Mouse (Mus musculus): ENCODE measurements around the gene Syt12. TPM values are rescaled to one million over a fixed set of nuclear protein-coding genes. Genes with fewer than 3 reads are reported as not detected.
A peak's percentile ranks its signal among the peaks of the same experiment; 100 is the strongest.

Syt12 gene
- polyA plus RNA-seq, 1 experiment, result 41.8 TPM

DNA sequence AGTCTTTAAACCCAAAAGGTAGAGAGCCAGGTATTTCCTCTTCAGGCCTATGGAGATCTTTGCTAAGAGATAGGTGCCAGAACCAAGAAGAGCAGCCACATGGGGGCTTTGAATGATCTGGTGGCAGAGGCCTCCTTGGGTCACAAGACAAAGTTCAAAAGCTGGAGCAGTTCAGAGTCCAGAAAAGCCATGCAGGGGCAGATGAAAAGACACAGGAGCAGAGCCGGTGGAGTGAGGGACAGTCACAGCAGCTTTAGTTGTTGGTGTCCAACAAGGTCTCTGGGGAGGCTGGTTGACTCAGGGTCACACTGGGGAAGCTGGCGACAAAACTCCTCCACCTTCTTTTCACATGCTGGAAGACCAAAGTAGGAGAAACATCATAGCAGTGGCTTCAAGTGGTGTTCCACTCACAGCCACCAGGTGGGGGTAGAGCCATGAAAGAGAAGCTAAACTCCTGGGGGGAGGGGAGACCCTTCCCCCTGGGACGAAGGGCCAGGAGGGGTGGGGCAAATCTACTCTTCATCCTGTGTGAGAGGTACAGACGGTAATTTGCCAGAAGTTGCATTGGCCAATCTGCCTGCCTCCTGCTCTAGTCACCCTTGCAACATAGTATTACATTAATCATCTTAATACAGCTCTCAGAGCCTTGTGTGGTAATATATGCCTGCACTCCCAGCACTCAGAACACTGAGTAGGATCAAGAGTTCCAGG, 20.2 kb upstream of the Syt12 start:
- peak overlapping the region; percentile 98 for H3K27ac ChIP-seq (ENCODE audit: insufficient read depth, low read depth, low read length)
- peak; percentile 88; the same call in 1 of the 2 replicates for TF ChIP-seq CTCF (IDR thresholded peaks at IDR 0.05; ENCODE audit: extremely low read depth, insufficient read length, insufficient replicate concordance, low read depth, low read length)
- 0 out of 2 replicates have a peak, but pooled peaks have one; percentile 0 for TF ChIP-seq POLR2A (IDR thresholded peaks at IDR 0.05; ENCODE audit: low read depth, low read length)
- peaks cover 36% of the 10 kb centered on the region for H3K4me1 ChIP-seq (ENCODE audit: control insufficient read depth, insufficient read depth, insufficient read length, low read length)
- no peaks in the 10 kb centered on the region for H3K36me3 ChIP-seq (ENCODE audit: control insufficient read depth, insufficient read depth, low read length)
- H3K4me3 ChIP-seq (ENCODE audit: low read depth, low read length), result peak overlapping the region; percentile 71
- H3K27me3 ChIP-seq (ENCODE audit: control insufficient read depth, insufficient read depth, low read length), result no peaks in the 10 kb centered on the region
- WGBS, result 4% methylated on average over 4 of the region's 4 CpGs

DNA sequence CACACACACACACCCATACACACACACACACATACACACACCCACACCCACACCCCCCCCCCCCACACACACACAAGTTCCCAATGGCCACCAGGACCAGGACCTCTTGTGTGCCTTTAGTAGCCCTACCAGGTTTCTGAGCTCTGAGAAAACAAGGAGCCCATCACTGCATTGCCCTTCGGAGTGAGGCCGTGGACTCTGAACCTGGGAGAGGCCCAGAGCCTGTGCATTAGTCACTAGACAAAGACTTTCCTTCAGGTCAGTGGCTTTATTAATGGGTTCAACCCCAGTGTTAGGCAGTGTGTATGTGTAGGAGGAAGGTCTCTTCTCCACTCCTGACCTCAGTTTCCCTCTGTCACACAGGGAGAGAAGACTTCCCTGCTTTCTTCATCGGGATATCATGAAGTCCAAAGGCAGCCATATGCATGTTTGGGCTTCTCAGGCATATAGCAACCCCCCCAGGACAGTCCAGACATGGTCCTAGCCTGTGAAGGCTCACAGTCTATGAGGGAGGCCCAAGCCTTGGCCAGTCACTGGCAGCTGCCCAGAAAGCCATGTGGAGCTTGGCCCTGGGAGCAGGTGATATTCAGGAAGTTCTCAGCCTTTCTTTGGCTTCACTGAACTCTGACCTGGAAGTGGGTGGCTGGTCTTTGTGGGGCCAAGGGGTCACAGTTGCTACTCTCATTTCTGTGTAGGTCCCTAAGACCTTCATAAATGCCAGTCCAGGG, 19.5 kb upstream of the Syt12 start:
- Histone ChIP-seq H3K4me1 (ENCODE audit: control insufficient read depth, insufficient read depth, insufficient read length, low read length) (peaks cover 37% of the 10 kb centered on the region), H3K27me3 (ENCODE audit: control insufficient read depth, insufficient read depth, low read length) (no peaks in the 10 kb centered on the region), H3K27ac (ENCODE audit: insufficient read depth, low read depth, low read length) (peak overlapping the region; percentile 98)

DNA sequence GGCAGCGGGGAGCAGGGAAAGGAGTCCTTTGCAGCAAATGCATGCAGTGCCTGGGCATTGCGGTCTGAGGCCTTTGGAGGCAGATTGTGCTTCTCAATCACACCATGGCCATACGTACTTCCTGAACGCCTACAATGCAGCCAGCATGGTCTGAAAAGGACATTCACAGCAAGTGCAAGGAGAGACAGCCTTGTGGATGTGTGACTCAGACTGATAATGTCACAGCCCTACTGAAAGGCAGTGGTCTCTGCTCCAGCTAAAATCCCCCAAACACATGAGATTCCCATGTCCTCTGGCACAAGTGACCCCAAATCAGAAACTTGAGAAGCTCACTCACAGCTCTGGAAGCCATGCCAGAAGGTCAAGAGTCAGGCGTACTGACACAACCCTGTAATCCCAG, 18.6 kb upstream of the Syt12 start:
- Histone ChIP-seq H3K27me3 (ENCODE audit: control insufficient read depth, insufficient read depth, low read length) (no peaks in the 10 kb centered on the region), H3K27ac (ENCODE audit: insufficient read depth, low read depth, low read length) (peak overlapping the region; percentile 68), H3K4me1 (ENCODE audit: control insufficient read depth, insufficient read depth, insufficient read length, low read length) (peaks cover 37% of the 10 kb centered on the region), H3K4me3 (ENCODE audit: low read depth, low read length) (no peak overlapping the region), H3K36me3 (ENCODE audit: control insufficient read depth, insufficient read depth, low read length) (no peaks in the 10 kb centered on the region)
- TF ChIP-seq POLR2A (IDR thresholded peaks at IDR 0.05; ENCODE audit: low read depth, low read length) (no peak), CTCF (IDR thresholded peaks at IDR 0.05; ENCODE audit: extremely low read depth, insufficient read length, insufficient replicate concordance, low read depth, low read length) (no peak)
- 85% methylated on average over 5 of the region's 5 CpGs for WGBS

More for the DNA sequence above, 19.5 kb upstream of the Syt12 start:
- TF ChIP-seq POLR2A (IDR thresholded peaks at IDR 0.05; ENCODE audit: low read depth, low read length) (no peak), CTCF (IDR thresholded peaks at IDR 0.05; ENCODE audit: extremely low read depth, insufficient read length, insufficient replicate concordance, low read depth, low read length) (no peak)
- Histone ChIP-seq H3K36me3 (ENCODE audit: control insufficient read depth, insufficient read depth, low read length) (no peaks in the 10 kb centered on the region), H3K4me3 (ENCODE audit: low read depth, low read length) (peak overlapping the region; percentile 32)
- WGBS, result 44% methylated on average over 3 of the region's 3 CpGs

DNA sequence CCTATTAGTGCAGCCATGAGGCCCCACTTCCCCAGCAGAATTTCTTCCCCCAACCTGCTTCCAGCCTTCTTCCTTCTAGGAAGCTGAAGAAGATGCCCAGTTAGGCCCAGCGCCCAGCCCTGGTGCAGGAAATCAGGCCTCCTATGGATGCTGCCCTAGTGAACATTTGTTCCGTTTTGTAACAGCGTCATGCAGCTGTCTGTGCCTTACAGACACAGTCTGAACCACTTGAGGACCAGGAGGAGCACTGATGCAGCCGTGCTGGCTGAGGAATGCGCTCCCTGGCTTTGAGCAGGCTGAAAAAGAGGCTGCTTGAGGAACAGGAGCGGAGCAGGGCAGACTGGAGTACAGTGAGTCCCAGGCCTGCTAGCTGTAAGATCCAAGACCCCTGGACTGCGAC, 17.5 kb upstream of the Syt12 start:
- WGBS, result 88% methylated on average over 7 of the region's 7 CpGs
- TF ChIP-seq CTCF (IDR thresholded peaks at IDR 0.05; ENCODE audit: extremely low read depth, insufficient read length, insufficient replicate concordance, low read depth, low read length), result no peak
- no peak for TF ChIP-seq POLR2A (IDR thresholded peaks at IDR 0.05; ENCODE audit: low read depth, low read length)
- no peaks in the 10 kb centered on the region for H3K27me3 ChIP-seq (ENCODE audit: control insufficient read depth, insufficient read depth, low read length)
- H3K4me3 ChIP-seq (ENCODE audit: low read depth, low read length), result no peak overlapping the region
- H3K36me3 ChIP-seq (ENCODE audit: control insufficient read depth, insufficient read depth, low read length), result no peaks in the 10 kb centered on the region
- peaks cover 36% of the 10 kb centered on the region for H3K4me1 ChIP-seq (ENCODE audit: control insufficient read depth, insufficient read depth, insufficient read length, low read length)
- no peak overlapping the region for H3K27ac ChIP-seq (ENCODE audit: insufficient read depth, low read depth, low read length)

DNA sequence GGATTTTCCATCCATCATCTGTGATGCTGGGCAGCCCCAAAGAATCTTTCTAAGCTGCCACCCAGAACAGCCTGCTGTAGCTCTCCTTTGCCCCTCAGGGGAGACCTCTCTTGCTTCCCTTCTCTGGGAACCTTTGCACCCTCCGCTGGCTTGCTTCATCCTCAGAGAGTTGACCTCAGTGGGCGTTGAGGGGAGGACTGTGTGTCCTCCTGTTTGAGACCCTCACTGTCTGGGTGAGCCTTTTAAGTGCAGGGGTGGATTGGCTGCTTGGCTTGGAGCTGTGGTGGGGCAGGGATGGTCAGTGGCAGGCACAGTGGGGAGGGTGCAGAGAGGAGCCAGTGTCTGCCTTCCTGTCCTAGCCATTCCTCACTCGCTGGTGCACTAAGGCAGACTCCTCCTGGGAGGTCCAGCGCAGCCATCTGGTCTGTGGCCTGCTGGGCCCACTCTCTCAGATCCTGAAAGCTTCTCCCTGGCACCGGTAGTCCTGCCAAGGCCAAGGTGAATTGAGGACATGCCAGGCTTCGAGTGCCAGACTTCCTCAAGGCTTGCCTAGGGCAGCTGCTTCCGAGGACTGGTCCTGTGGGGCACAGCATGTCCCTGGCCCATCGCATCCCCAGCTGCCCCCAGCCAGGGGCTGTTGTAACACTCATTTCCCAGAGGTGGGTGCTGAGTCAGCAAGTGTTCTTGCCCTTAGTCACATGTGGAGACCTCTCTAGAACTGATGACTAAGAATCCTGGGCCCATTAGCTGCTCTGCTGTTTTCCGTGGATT, 15.5 kb upstream of the Syt12 start:
- TF ChIP-seq CTCF (IDR thresholded peaks at IDR 0.05; ENCODE audit: extremely low read depth, insufficient read length, insufficient replicate concordance, low read depth, low read length), result no peak
- TF ChIP-seq POLR2A (IDR thresholded peaks at IDR 0.05; ENCODE audit: low read depth, low read length), result no peak
- Histone ChIP-seq H3K27ac (ENCODE audit: insufficient read depth, low read depth, low read length) (no peak overlapping the region), H3K36me3 (ENCODE audit: control insufficient read depth, insufficient read depth, low read length) (no peaks in the 10 kb centered on the region), H3K27me3 (ENCODE audit: control insufficient read depth, insufficient read depth, low read length) (no peaks in the 10 kb centered on the region), H3K4me1 (ENCODE audit: control insufficient read depth, insufficient read depth, insufficient read length, low read length) (peaks cover 26% of the 10 kb centered on the region), H3K4me3 (ENCODE audit: low read depth, low read length) (no peak overlapping the region)
- 39% methylated on average over 9 of the region's 9 CpGs for WGBS

DNA sequence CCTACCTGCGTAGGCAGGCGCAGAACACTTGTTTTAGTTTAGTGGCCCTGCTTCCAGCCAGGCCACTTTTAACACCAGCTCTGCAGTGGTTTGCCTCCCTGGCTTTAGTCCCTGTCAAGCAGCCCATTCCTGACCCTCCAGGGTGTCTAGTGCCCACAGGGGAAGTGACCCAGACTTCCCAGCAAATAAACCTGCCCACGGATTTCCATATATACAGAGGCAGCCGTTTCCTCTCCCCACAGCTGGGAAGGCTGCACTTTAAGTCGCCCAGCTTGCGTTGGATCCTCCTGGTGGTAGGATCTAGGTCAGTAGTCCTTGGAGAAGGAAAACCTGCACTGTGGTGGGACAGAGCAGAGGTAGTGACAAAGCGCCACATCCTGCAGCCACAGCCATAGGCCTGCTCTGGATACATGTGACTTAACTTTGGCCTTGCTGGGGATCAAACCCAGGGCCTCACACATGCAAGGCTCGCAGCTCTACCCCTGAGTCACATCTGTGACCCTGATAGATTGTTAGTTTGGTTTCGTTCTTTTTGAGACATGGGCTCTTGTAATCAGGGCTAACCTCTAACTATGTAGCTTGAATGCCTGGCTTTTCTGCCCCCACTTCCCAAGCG, 13.9 kb upstream of the Syt12 start:
- Histone ChIP-seq H3K4me3 (ENCODE audit: low read depth, low read length) (no peak overlapping the region), H3K36me3 (ENCODE audit: control insufficient read depth, insufficient read depth, low read length) (no peaks in the 10 kb centered on the region), H3K27ac (ENCODE audit: insufficient read depth, low read depth, low read length) (no peak overlapping the region), H3K27me3 (ENCODE audit: control insufficient read depth, insufficient read depth, low read length) (no peaks in the 10 kb centered on the region), H3K4me1 (ENCODE audit: control insufficient read depth, insufficient read depth, insufficient read length, low read length) (peaks cover 19% of the 10 kb centered on the region)
- 84% methylated on average over 10 of the region's 10 CpGs for WGBS
- TF ChIP-seq CTCF (IDR thresholded peaks at IDR 0.05; ENCODE audit: extremely low read depth, insufficient read length, insufficient replicate concordance, low read depth, low read length) (no peak), POLR2A (IDR thresholded peaks at IDR 0.05; ENCODE audit: low read depth, low read length) (no peak)

All from small intestine, adult 2 months (tissue).